7 mouse cellular contexts compared by ENCODE assay signal in genomic region chr10:44160150-44160549, GRCm38 (mm10). TPM values are rescaled to one million over a fixed set of nuclear protein-coding genes. Genes with fewer than 3 reads are reported as not detected.
DNase-seq lines count a peak whose midpoint lies in the region; ATAC-seq and TF ChIP-seq lines count a peak whose summit lies in the region.

No protein-coding gene starts in this region.

- H3K27ac ChIP-seq in midbrain, embryonic 14.5 days (replicated peaks; ENCODE audit: low read depth, low read length), result no peak overlapping the region
- H3K27ac ChIP-seq in midbrain, embryonic 11.5 days (ENCODE audit: low read depth, low read length), result no peak overlapping the region
- H3K27ac ChIP-seq in kidney, adult 2 months (ENCODE audit: insufficient read depth, low read depth, low read length), result no peak overlapping the region

- H3K9me3 ChIP-seq in midbrain, embryonic 14.5 days (ENCODE audit: control insufficient read depth, low read length), result no peaks in the 10 kb centered on the region
- no peaks in the 10 kb centered on the region for H3K9me3 ChIP-seq in midbrain, embryonic 11.5 days (ENCODE audit: control insufficient read depth, low read length)

- H3K9ac ChIP-seq in midbrain, embryonic 14.5 days (replicated peaks; ENCODE audit: low read length), result no peak overlapping the region
- H3K9ac ChIP-seq in midbrain, embryonic 11.5 days (ENCODE audit: low read length), result no peak overlapping the region

- no peak overlapping the region for H3K4me2 ChIP-seq in midbrain, embryonic 14.5 days (ENCODE audit: low read length)
- no peak overlapping the region for H3K4me2 ChIP-seq in midbrain, embryonic 11.5 days

- ATAC-seq in midbrain, embryonic 14.5 days (ENCODE audit: low FRiP score, low TSS enrichment), result no peak
- ATAC-seq in midbrain, embryonic 11.5 days (ENCODE audit: low FRiP score), result no peak
- 0 out of 2 replicates have a peak, but pooled peaks have one; percentile 50 for ATAC-seq in common myeloid progenitor, adult 5-6 weeks (replicated peaks; ENCODE audit: low read depth, poor library complexity, severe bottlenecking)

- 56% methylated on average over 4 of the region's 4 CpGs for WGBS in midbrain, embryonic 14.5 days
- WGBS in midbrain, embryonic 11.5 days, result 63% methylated on average over 4 of the region's 4 CpGs
- 33% methylated on average over 4 of the region's 4 CpGs for WGBS in kidney, adult 2 months

- no peaks in the 10 kb centered on the region for H3K4me1 ChIP-seq in midbrain, embryonic 14.5 days (ENCODE audit: control insufficient read depth, insufficient read depth, low read length)
- no peaks in the 10 kb centered on the region for H3K4me1 ChIP-seq in midbrain, embryonic 11.5 days (ENCODE audit: control insufficient read depth, insufficient read depth, low read length)
- H3K4me1 ChIP-seq in kidney, adult 2 months (ENCODE audit: control insufficient read depth, insufficient read depth, low read length), result no peaks in the 10 kb centered on the region

- no peak for TF ChIP-seq CTCF in kidney, adult 2 months (conservative IDR thresholded peaks at IDR 0.05; ENCODE audit: insufficient read depth, insufficient read length, low read depth, low read length)

- TF ChIP-seq POLR2A in kidney, adult 2 months (IDR thresholded peaks at IDR 0.05; ENCODE audit: low read depth, low read length), result no peak

- no peaks in the 10 kb centered on the region for H3K36me3 ChIP-seq in midbrain, embryonic 14.5 days (ENCODE audit: control insufficient read depth, insufficient read depth, low read length)
- no peaks in the 10 kb centered on the region for H3K36me3 ChIP-seq in midbrain, embryonic 11.5 days (ENCODE audit: control insufficient read depth, insufficient read depth, low read length)
- H3K36me3 ChIP-seq in kidney, adult 2 months (ENCODE audit: control insufficient read depth, insufficient read depth, low read length), result no peaks in the 10 kb centered on the region

- H3K4me3 ChIP-seq in midbrain, embryonic 14.5 days (replicated peaks; ENCODE audit: low read depth, low read length), result no peak overlapping the region
- H3K4me3 ChIP-seq in midbrain, embryonic 11.5 days (ENCODE audit: low read depth, low read length), result no peak overlapping the region
- H3K4me3 ChIP-seq in kidney, adult 2 months (ENCODE audit: insufficient read depth, low read depth, low read length), result no peak overlapping the region

- no peaks in the 10 kb centered on the region for H3K27me3 ChIP-seq in midbrain, embryonic 14.5 days (ENCODE audit: control insufficient read depth, insufficient read depth, low read length)
- no peaks in the 10 kb centered on the region for H3K27me3 ChIP-seq in midbrain, embryonic 11.5 days (ENCODE audit: control insufficient read depth, insufficient read depth, low read length)
- no peaks in the 10 kb centered on the region for H3K27me3 ChIP-seq in kidney, adult 2 months (replicated peaks; ENCODE audit: control insufficient read depth, insufficient read depth, low read length)

- peak; percentile 43 for DNase-seq in heart, adult 11 months
- DNase-seq in heart, postnatal 14 days, result no peak
- peak; percentile 73 for DNase-seq in midbrain, embryonic 14.5 days
- DNase-seq in midbrain, embryonic 11.5 days (ENCODE audit: low spot score, missing footprints), result no peak
- peak; percentile 44 for DNase-seq in telencephalon, adult 2 months (ENCODE audit: low read depth, low spot score)
- DNase-seq in kidney, adult 2 months, result no peak

- intact Hi-C loops in heart, postnatal 14 days (cut with DNase I), result loop anchor here (5.0 kb wide), 1 partner anchor 208 kb away; no protein-coding TSS in a partner anchor

RNA-seq across cellular contexts. Expression of gene Crybg1, which starts 11.5 kb away (rescaled TPM):
- total RNA-seq in heart, postnatal 14 days (2021), result 1 to 10 TPM; 2.1 to 3.0 TPM
- polyA plus RNA-seq in midbrain, embryonic 14.5 days (2014; fragmentation: Nextera tagmentation; extraction: Ambion mirVana), result 0.13 and 0.29 TPM in 2 replicates
- 0.27 and 0.34 TPM in 2 replicates for polyA plus RNA-seq in midbrain, embryonic 11.5 days (2014; fragmentation: Nextera tagmentation; extraction: Ambion mirVana)
- 0.39 and 0.46 TPM in 2 replicates for total RNA-seq in common myeloid progenitor, adult 5-6 weeks (2017)
- 4.0 and 4.5 TPM in 2 replicates for polyA plus RNA-seq in kidney, adult 2 months (2012; rRNA removed)

Comparison
In these comparisons a context has a peak if more than half of its experiments do, and no peak if none do; other contexts are left out.
1. DNase-seq: peak in heart, adult 11 months (single experiment), midbrain, embryonic 14.5 days (single experiment) and telencephalon, adult 2 months (single experiment); none in heart, postnatal 14 days (0 of 2), midbrain, embryonic 11.5 days (single experiment) and kidney, adult 2 months (single experiment).